Mouse (Mus musculus) midbrain, embryonic 11.5 days (tissue): ENCODE measurements around the gene Ep300. TPM values are rescaled to one million over a fixed set of nuclear protein-coding genes. Genes with fewer than 3 reads are reported as not detected.

ENCODE experiments used
- ATAC-seq: fragments of 200-750 bp; cut with Nextera tagmentation; 2 replicates; pipeline ENCODE4 v1.8.0; 2017; ENCODE audit warnings: moderate TSS enrichment, moderate library complexity; ENCODE audit not compliant: low FRiP score
- DNase-seq: peaks from one replicate; pipeline ENCODE4 v3.0.0; 2015; ENCODE audit warnings: low spot score; ENCODE audit errors: missing footprints
- H3K27ac ChIP-seq: fragments of 300-500 bp; sonication (generic); 2 replicates; pipeline ENCODE4 v1.5.1; 2014; ENCODE audit warnings: low read depth, low read length
- H3K27me3 ChIP-seq: fragments of 300-500 bp; sonication (generic); 2 replicates; pipeline ENCODE4 v1.6.1; 2014; ENCODE audit warnings: mild to moderate bottlenecking, low read length, moderate library complexity, mixed read lengths; ENCODE audit not compliant: control insufficient read depth, insufficient read depth
- H3K36me3 ChIP-seq: fragments of 300-500 bp; sonication (generic); 2 replicates; pipeline ENCODE4 v1.6.1; 2014; ENCODE audit warnings: mild to moderate bottlenecking, low read length, moderate library complexity, mixed read lengths; ENCODE audit not compliant: control insufficient read depth, insufficient read depth
- H3K4me1 ChIP-seq: fragments of 300-500 bp; sonication (generic); 2 replicates; pipeline ENCODE4 v1.6.1; 2014; ENCODE audit warnings: low read length; ENCODE audit not compliant: control insufficient read depth, insufficient read depth
- H3K4me2 ChIP-seq: fragments of 300-500 bp; sonication (generic); 2 replicates; pipeline ENCODE4 v1.6.1; 2014; ENCODE audit warnings: mild to moderate bottlenecking, moderate library complexity
- H3K4me3 ChIP-seq: fragments of 300-500 bp; sonication (generic); 2 replicates; pipeline ENCODE4 v1.5.1; 2014; ENCODE audit warnings: low read depth, low read length
- H3K9ac ChIP-seq: fragments of 300-500 bp; sonication (generic); 2 replicates; pipeline ENCODE4 v1.6.1; 2014; ENCODE audit warnings: low read length
- H3K9me3 ChIP-seq: fragments of 300-500 bp; sonication (generic); 2 replicates; pipeline ENCODE4 v1.6.1; 2016; ENCODE audit warnings: low read length; ENCODE audit not compliant: control insufficient read depth
- WGBS: fragments of 180-500 bp; shearing (Covaris S2); extraction: QIAGEN DNeasy Blood & Tissue Kit; methylation state at CpG from one replicate; pipeline ENCODE4 v1.1.7; 2014; 5-methylcytosine and 5-hydroxymethylcytosine counted together
- polyA plus RNA-seq: library from polyadenylated mRNA; unstranded; fragments of >200 nt; fragmentation: Nextera tagmentation; extraction: Ambion mirVana; gene quantifications from 2 replicates; pipeline ENCODE4 v1.2.1, GENCODE M21; 2014

Ep300 gene
- 23.7 and 25.8 TPM in 2 replicates for polyA plus RNA-seq

- no peaks in the 10 kb centered on the region for H3K9me3 ChIP-seq
- DNase-seq (peak; percentile 99), ATAC-seq (peak; percentile 93)
- H3K27ac ChIP-seq, result peak within 1 kb of the TSS; percentile 100
- no peaks in the 10 kb centered on the region for H3K27me3 ChIP-seq
- 0 out of 2 replicates have a peak, but pooled peaks cover 2% of the 10 kb centered on the region for H3K36me3 ChIP-seq
- peaks cover 15% of the 10 kb centered on the region for H3K4me1 ChIP-seq
- peak within 1 kb of the TSS; percentile 99 for H3K4me3 ChIP-seq
- under 1% methylated on average over 52 of the region's 68 CpGs for WGBS
- H3K4me2 ChIP-seq, result peak within 1 kb of the TSS; percentile 73
- peak within 1 kb of the TSS; percentile 99 for H3K9ac ChIP-seq
Measured at GRCm38 (mm10) chr15:81584913-81585745, at the start of gene Ep300. Gene Ep300 (plus strand): TSS chr15:81585351.

- Histone ChIP-seq H3K9me3 (no peaks in the 10 kb centered on the region), H3K4me1 (peaks cover 4% of the 10 kb centered on the region; the same call in 1 of the 2 replicates), H3K27ac (no peak overlapping the region), H3K36me3 (no peaks in the 10 kb centered on the region), H3K4me3 (no peak overlapping the region), H3K9ac (no peak overlapping the region), H3K27me3 (no peaks in the 10 kb centered on the region), H3K4me2 (no peak overlapping the region)
- WGBS, result 19% methylated on average over 9 of the region's 9 CpGs
- no peak for DNase-seq
- ATAC-seq, result peak; percentile 77
Measured at GRCm38 (mm10) chr15:81535881-81536351, 49.2 kb upstream of the Ep300 start.

GRCm38 (mm10) chr15:81538149-81538548 is 47.0 kb upstream of the Ep300 start:
- Histone ChIP-seq H3K27me3 (no peaks in the 10 kb centered on the region), H3K4me2 (no peak overlapping the region), H3K4me1 (peaks cover 4% of the 10 kb centered on the region; the same call in 1 of the 2 replicates), H3K4me3 (no peak overlapping the region), H3K9ac (no peak overlapping the region), H3K27ac (no peak overlapping the region), H3K9me3 (no peaks in the 10 kb centered on the region), H3K36me3 (no peaks in the 10 kb centered on the region)
- 83% methylated on average over 4 of the region's 4 CpGs for WGBS
- no peak for ATAC-seq
- DNase-seq, result no peak

GRCm38 (mm10) chr15:81539560-81539959 is 45.6 kb upstream of the Ep300 start:
- ATAC-seq, result no peak

GRCm38 (mm10) chr15:81544916-81545315 is 40.2 kb upstream of the Ep300 start:
- no peaks in the 10 kb centered on the region for H3K4me1 ChIP-seq
- H3K27me3 ChIP-seq, result no peaks in the 10 kb centered on the region
- ATAC-seq (no peak), DNase-seq (no peak)
- no peak overlapping the region for H3K9ac ChIP-seq
- H3K36me3 ChIP-seq, result no peaks in the 10 kb centered on the region
- no peaks in the 10 kb centered on the region for H3K9me3 ChIP-seq
- WGBS, result 91% methylated on average over 2 of the region's 2 CpGs
- no peak overlapping the region for H3K4me2 ChIP-seq
- H3K4me3 ChIP-seq, result no peak overlapping the region
- no peak overlapping the region for H3K27ac ChIP-seq

More at GRCm38 (mm10) chr15:81539560-81539959, 45.6 kb upstream of the Ep300 start:
- 87% methylated on average over 2 of the region's 2 CpGs for WGBS
- H3K27ac ChIP-seq, result no peak overlapping the region
- no peaks in the 10 kb centered on the region for H3K27me3 ChIP-seq
- DNase-seq, result no peak
- no peak overlapping the region for H3K4me2 ChIP-seq
- H3K4me3 ChIP-seq, result no peak overlapping the region
- H3K9me3 ChIP-seq, result no peaks in the 10 kb centered on the region
- no peaks in the 10 kb centered on the region for H3K36me3 ChIP-seq
- no peak overlapping the region for H3K9ac ChIP-seq
- peaks cover 4% of the 10 kb centered on the region; the same call in 1 of the 2 replicates for H3K4me1 ChIP-seq

- Histone ChIP-seq H3K4me3 (no peak overlapping the region), H3K27me3 (no peaks in the 10 kb centered on the region), H3K27ac (no peak overlapping the region), H3K36me3 (no peaks in the 10 kb centered on the region), H3K4me2 (no peak overlapping the region), H3K9ac (no peak overlapping the region), H3K9me3 (no peaks in the 10 kb centered on the region), H3K4me1 (no peaks in the 10 kb centered on the region)
- ATAC-seq, result no peak
- 83% methylated on average over 5 of the region's 5 CpGs for WGBS
- DNase-seq, result no peak
Measured at GRCm38 (mm10) chr15:81545387-81546176, 39.6 kb upstream of the Ep300 start.

GRCm38 (mm10) chr15:81553455-81553854 is 31.7 kb upstream of the Ep300 start:
- H3K36me3 ChIP-seq, result no peaks in the 10 kb centered on the region
- H3K4me3 ChIP-seq, result no peak overlapping the region
- ATAC-seq (no peak), DNase-seq (no peak)
- H3K27me3 ChIP-seq, result no peaks in the 10 kb centered on the region
- H3K4me1 ChIP-seq, result no peaks in the 10 kb centered on the region
- H3K9me3 ChIP-seq, result no peaks in the 10 kb centered on the region
- no peak overlapping the region for H3K4me2 ChIP-seq
- H3K9ac ChIP-seq, result no peak overlapping the region
- H3K27ac ChIP-seq, result no peak overlapping the region
- 85% methylated on average over 1 of the region's 1 CpGs for WGBS

GRCm38 (mm10) chr15:81554558-81555297 is 30.4 kb upstream of the Ep300 start:
- H3K4me3 ChIP-seq, result no peak overlapping the region
- no peak overlapping the region for H3K27ac ChIP-seq
- H3K4me2 ChIP-seq, result no peak overlapping the region
- no peaks in the 10 kb centered on the region for H3K9me3 ChIP-seq
- H3K36me3 ChIP-seq, result no peaks in the 10 kb centered on the region
- no peak overlapping the region for H3K9ac ChIP-seq
- ATAC-seq, result no peak
- no peak for DNase-seq
- H3K27me3 ChIP-seq, result no peaks in the 10 kb centered on the region
- WGBS, result 78% methylated on average over 18 of the region's 18 CpGs
- no peaks in the 10 kb centered on the region for H3K4me1 ChIP-seq
